23 mouse cellular contexts compared by ENCODE assay signal in genomic region chr1:151464914-151465313, GRCm38 (mm10). TPM values are rescaled to one million over a fixed set of nuclear protein-coding genes. Genes with fewer than 3 reads are reported as not detected.
DNase-seq lines count a peak whose midpoint lies in the region; ATAC-seq lines count a peak whose summit lies in the region.
"Had no signal": no experiment of that assay in that cellular context is flagged by ENCODE, and none has a peak within 500 bp of the region (broad histone marks: within the 10 kb centered on the region; RNA-seq: fewer than 3 reads in every experiment).

No protein-coding gene starts in this region.

- peak; percentile 13 for DNase-seq in embryo, embryonic 10.5 days (ENCODE audit: low spot score)
- peak; percentile 26 for DNase-seq in hindlimb bud, embryonic 11.5 days (ENCODE audit: extremely low spot score, low read depth, low spot score)
- peak; percentile 34 for DNase-seq in kidney, postnatal 14 days
- no peak for DNase-seq in cerebellum, postnatal 36 days
- no peak for DNase-seq in right cerebral cortex, postnatal 36 days (ENCODE audit: low spot score in 2 of 2)
- no peak for DNase-seq in layer of hippocampus, postnatal 25 days (ENCODE audit: extremely low spot score in 1 of 2, low spot score in 1 of 2)
- DNase-seq: adrenal gland, postnatal 10 days; cerebellum, adult 18-20 months; cerebellum, postnatal 14 days; forebrain, postnatal 0 days; gastrocnemius, postnatal 36 days; heart, adult 2 months; lung, postnatal 4 days had no signal

- no peak overlapping the region for H3K27ac ChIP-seq in intestine, embryonic 15.5 days
- H3K27ac ChIP-seq in intestine, embryonic 16.5 days (ENCODE audit: low read length), result no peak overlapping the region
- H3K27ac ChIP-seq: embryonic facial prominence, embryonic 12.5 days; heart, adult 2 months; hindbrain, embryonic 15.5 days; kidney, postnatal 0 days; liver, embryonic 15.5 days; lung, embryonic 15.5 days; midbrain, embryonic 10.5 days had no signal

- no peak overlapping the region for H3K9ac ChIP-seq in intestine, embryonic 15.5 days
- H3K9ac ChIP-seq in intestine, embryonic 16.5 days (ENCODE audit: low read depth, low read length), result no peak overlapping the region
- H3K9ac ChIP-seq: embryonic facial prominence, embryonic 12.5 days; forebrain, postnatal 0 days; hindbrain, embryonic 15.5 days; liver, embryonic 15.5 days; lung, embryonic 15.5 days had no signal

- 69% methylated on average over 4 of the region's 4 CpGs for WGBS in intestine, embryonic 15.5 days
- WGBS in intestine, embryonic 16.5 days, result 66% methylated on average over 4 of the region's 4 CpGs

- no peaks in the 10 kb centered on the region for H3K27me3 ChIP-seq in intestine, embryonic 15.5 days (replicated peaks)
- H3K27me3 ChIP-seq in intestine, embryonic 16.5 days (replicated peaks; ENCODE audit: control insufficient read depth, insufficient read depth, low read length), result no peaks in the 10 kb centered on the region
- H3K27me3 ChIP-seq: embryonic facial prominence, embryonic 12.5 days; hindbrain, embryonic 15.5 days; liver, embryonic 15.5 days; lung, embryonic 15.5 days had no signal

- no peaks in the 10 kb centered on the region for H3K9me3 ChIP-seq in intestine, embryonic 15.5 days
- H3K9me3 ChIP-seq in intestine, embryonic 16.5 days (ENCODE audit: control insufficient read depth, low read length), result no peaks in the 10 kb centered on the region
- H3K9me3 ChIP-seq: embryonic facial prominence, embryonic 12.5 days; hindbrain, embryonic 15.5 days; liver, embryonic 15.5 days; lung, embryonic 15.5 days; midbrain, embryonic 10.5 days had no signal

- no peak overlapping the region for H3K4me2 ChIP-seq in intestine, embryonic 15.5 days (replicated peaks)
- no peak overlapping the region for H3K4me2 ChIP-seq in intestine, embryonic 16.5 days (ENCODE audit: low read depth, low read length)
- H3K4me2 ChIP-seq: embryonic facial prominence, embryonic 12.5 days; hindbrain, embryonic 15.5 days; liver, embryonic 15.5 days; lung, embryonic 15.5 days had no signal

- no peak overlapping the region for H3K4me3 ChIP-seq in intestine, embryonic 15.5 days (replicated peaks)
- no peak overlapping the region for H3K4me3 ChIP-seq in intestine, embryonic 16.5 days (ENCODE audit: low read length)
- H3K4me3 ChIP-seq: embryonic facial prominence, embryonic 12.5 days; heart, adult 2 months; hindbrain, embryonic 15.5 days; liver, embryonic 15.5 days; lung, embryonic 15.5 days; midbrain, embryonic 10.5 days had no signal

- ATAC-seq in intestine, embryonic 15.5 days, result 0 out of 2 replicates have a peak, but pooled peaks have one; percentile 34
- ATAC-seq in intestine, embryonic 16.5 days, result no peak
- ATAC-seq: activated CD4-positive, CD25-positive, alpha-beta regulatory T cell, adult 4 months; forebrain, postnatal 0 days; midbrain, embryonic 16.5 days had no signal

- 0 out of 2 replicates have a peak, but pooled peaks cover 3% of the 10 kb centered on the region for H3K36me3 ChIP-seq in intestine, embryonic 15.5 days
- H3K36me3 ChIP-seq in intestine, embryonic 16.5 days (ENCODE audit: control insufficient read depth, insufficient read depth, low read length), result 0 out of 2 replicates have a peak, but pooled peaks cover 2% of the 10 kb centered on the region

- no peaks in the 10 kb centered on the region for H3K4me1 ChIP-seq in intestine, embryonic 15.5 days (replicated peaks)
- no peaks in the 10 kb centered on the region for H3K4me1 ChIP-seq in intestine, embryonic 16.5 days (ENCODE audit: control insufficient read depth, insufficient read depth, low read length)
- H3K4me1 ChIP-seq: embryonic facial prominence, embryonic 12.5 days; hindbrain, embryonic 15.5 days; lung, embryonic 15.5 days; midbrain, embryonic 10.5 days had no signal

RNA-seq across cellular contexts. Expression of gene Rnf2, which starts 35.8 kb away (rescaled TPM):
- polyA plus RNA-seq in intestine, embryonic 15.5 days (2015; fragmentation: Nextera tagmentation; extraction: Ambion mirVana), result 57.4 and 68.1 TPM in 2 replicates
- 56.3 and 59.2 TPM in 2 replicates for polyA plus RNA-seq in intestine, embryonic 16.5 days (2015; fragmentation: Nextera tagmentation; extraction: Ambion mirVana)
- total RNA-seq in layer of hippocampus, postnatal 25 days (2021), result 10 to 100 TPM; 39.1 to 44.7 TPM

RNA-seq across cellular contexts. Expression of gene Trmt1l, which starts 36.6 kb away (rescaled TPM):
- polyA plus RNA-seq in intestine, embryonic 15.5 days (2015; fragmentation: Nextera tagmentation; extraction: Ambion mirVana), result 39.3 and 42.8 TPM in 2 replicates
- 35.7 and 37.2 TPM in 2 replicates for polyA plus RNA-seq in intestine, embryonic 16.5 days (2015; fragmentation: Nextera tagmentation; extraction: Ambion mirVana)
- 10 to 100 TPM; 31.1 to 32.4 TPM for total RNA-seq in layer of hippocampus, postnatal 25 days (2021)

RNA-seq across cellular contexts. Expression of gene Swt1, which starts 36.7 kb away (rescaled TPM):
- 29.1 and 39.7 TPM in 2 replicates for polyA plus RNA-seq in intestine, embryonic 15.5 days (2015; fragmentation: Nextera tagmentation; extraction: Ambion mirVana)
- polyA plus RNA-seq in intestine, embryonic 16.5 days (2015; fragmentation: Nextera tagmentation; extraction: Ambion mirVana), result 30.9 and 31.9 TPM in 2 replicates
- 10 to 100 TPM; 11.8 to 12.3 TPM for total RNA-seq in layer of hippocampus, postnatal 25 days (2021)

Comparison
In these comparisons a context has a peak if more than half of its experiments do, and no peak if none do; other contexts are left out.
1. DNase-seq: peak in embryo, embryonic 10.5 days (single experiment), hindlimb bud, embryonic 11.5 days (single experiment) and kidney, postnatal 14 days (single experiment); none in cerebellum, postnatal 36 days (0 of 2), right cerebral cortex, postnatal 36 days (0 of 2) and layer of hippocampus, postnatal 25 days (0 of 2).